Mouse (Mus musculus) layer of hippocampus, postnatal 25 days (tissue): ENCODE measurements around the gene 5730480H06Rik. TPM values are rescaled to one million over a fixed set of nuclear protein-coding genes. Genes with fewer than 3 reads are reported as not detected.

Source experiments
- DNase-seq, 2 experiments: peaks; one replicate each; pipeline ENCODE4 v3.0.0; 2022; ENCODE audit warnings: mixed read lengths in 2 of 2, low spot score in 1 of 2; ENCODE audit errors: extremely low spot score in 1 of 2
- total RNA-seq, 2 experiments: library from RNA; stranded (reverse); gene quantifications; 2 replicates each; pipeline ENCODE4 v1.2.3; 2021

5730480H06Rik gene
- total RNA-seq, 2 experiments from 2014 or later: 19.3 to 21.2 TPM

- no peak for DNase-seq
These were observed 84.5 kb downstream of the 5730480H06Rik start for GRCm38 (mm10) chr5:48412261-48412660.

- DNase-seq: no peak
These were observed 92.0 kb downstream of the 5730480H06Rik start for GRCm38 (mm10) chr5:48419741-48420140.

GRCm38 (mm10) chr5:48421957-48422356 is 94.2 kb downstream of the 5730480H06Rik start:
- no peak for DNase-seq

- peak; percentile 16 to 61 for DNase-seq
These were observed 102.7 kb downstream of the 5730480H06Rik start for GRCm38 (mm10) chr5:48430459-48430858.

- no peak for DNase-seq
These were observed 121.1 kb downstream of the 5730480H06Rik start for GRCm38 (mm10) chr5:48448888-48449287.

- DNase-seq: no peak
These were observed 132.5 kb downstream of the 5730480H06Rik start for GRCm38 (mm10) chr5:48460221-48460620.
